Mouse (Mus musculus) adrenal gland, postnatal 4 days (tissue): ENCODE measurements around the gene Treml1. TPM values are rescaled to one million over a fixed set of nuclear protein-coding genes. Genes with fewer than 3 reads are reported as not detected.
A peak's percentile ranks its signal among the peaks of the same experiment; 100 is the strongest.
"Not testable (repeated sequence)": the region's sequence is repeated elsewhere in the genome, so short reads cannot be mapped to it uniquely, and the experiment has no call there.

Experiments
- DNase-seq, 2 experiments: peaks; one replicate each; pipeline ENCODE4 v3.0.0; 2021 to 2022; ENCODE audit warnings: low spot score in 2 of 2, mixed read lengths in 2 of 2
- long read RNA-seq, 2 experiments: library from polyadenylated mRNA; stranded (forward); transcript quantifications; one replicate each; pipeline ENCODE4 v2.0.0; 2021
- total RNA-seq, 2 experiments: library from RNA; stranded (reverse); gene quantifications; 2 replicates each; pipeline ENCODE4 v1.2.3; 2021

Gene Treml1
- total RNA-seq: 1 to 10 TPM in 1 of 2 experiments, under 1 TPM in 1; 0.62 to 1.7 TPM
- long read RNA-seq, experiment 1, partial matches to known transcripts: 0 of 1 reads
- long read RNA-seq, experiment 1, other reads (novel, unspliced or antisense): 0 of 1 reads
- long read RNA-seq, experiment 2: 0 reads

DNA sequence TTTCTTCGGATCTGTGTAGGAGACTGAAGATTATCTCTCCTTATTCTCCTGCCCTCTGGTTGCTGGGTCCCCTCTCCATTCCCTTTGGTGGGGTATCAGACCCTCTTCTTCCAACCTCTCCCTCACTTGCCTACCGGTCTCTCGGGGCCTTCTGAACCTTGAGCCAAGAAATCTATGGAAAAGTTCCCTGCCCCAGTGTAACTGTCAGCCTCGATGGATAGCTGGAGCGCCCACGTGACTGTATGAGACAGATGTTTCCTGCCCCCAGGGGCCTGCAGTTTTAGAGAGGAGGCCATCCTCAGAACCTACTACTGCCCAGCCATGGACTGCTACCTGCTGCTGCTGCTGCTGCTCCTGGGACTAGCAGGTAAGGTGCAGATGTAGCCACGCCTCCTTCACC, at the start of gene Treml1:
Treml1 (plus strand) TSS at position 301 of the 400 bp plus-strand sequence.
- DNase-seq: no peak

DNA sequence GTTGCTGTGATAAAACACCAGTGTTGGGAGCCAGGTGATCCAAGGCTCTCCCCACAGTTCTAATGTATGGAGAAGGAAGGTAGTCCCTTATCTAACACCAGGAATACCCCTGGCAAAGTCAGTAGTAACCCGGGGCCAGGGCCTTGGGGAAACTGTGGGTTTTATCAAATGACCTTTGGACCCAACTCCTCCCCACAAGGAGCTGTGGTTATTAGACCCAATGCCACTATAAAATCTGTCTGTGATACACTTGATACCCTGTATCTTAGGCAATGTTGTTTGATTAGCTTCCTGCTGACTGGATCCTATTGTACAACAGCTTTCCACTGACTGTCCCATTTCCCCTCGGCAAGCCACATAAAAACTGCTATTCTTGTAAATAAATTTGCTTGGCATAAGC, 47.6 kb upstream of the Treml1 start:
- DNase-seq: no peak

DNA sequence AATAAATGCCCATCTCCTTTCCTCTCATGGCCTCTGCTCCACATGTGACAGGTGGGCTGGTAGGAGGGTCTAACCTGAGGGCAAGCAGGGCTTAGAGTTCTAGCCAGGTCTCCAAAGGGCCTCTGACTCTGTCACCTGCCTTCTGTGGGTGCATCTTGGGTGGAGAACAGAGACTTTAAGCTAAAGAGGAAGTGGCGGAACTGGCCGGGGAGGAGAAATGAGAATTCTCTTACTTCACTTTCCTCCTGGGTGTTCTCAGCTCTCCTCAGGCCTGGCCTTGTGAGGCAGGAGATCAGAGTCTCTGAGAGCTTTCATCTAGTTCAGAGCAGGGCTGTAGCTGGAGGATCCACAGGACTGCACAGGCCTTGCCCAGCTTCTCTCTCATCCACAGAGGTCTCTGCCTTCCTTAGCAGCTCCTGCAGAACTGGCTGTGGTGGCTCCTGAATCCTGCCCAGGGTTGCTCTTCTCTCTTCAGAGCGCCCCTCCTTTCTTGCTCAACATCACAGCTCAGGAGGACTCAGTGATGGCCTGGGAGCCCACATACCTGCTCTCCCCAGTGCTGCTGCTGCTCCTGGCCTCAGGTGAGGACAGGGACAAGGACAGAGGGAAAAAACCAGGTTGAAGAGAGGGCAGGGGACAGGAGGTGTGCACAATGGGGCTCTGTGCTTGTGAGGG, 43.7 kb upstream of the Treml1 start, which contains the start of gene B430306N03Rik:
B430306N03Rik (plus strand) TSS at position 237 of the 675 bp plus-strand sequence.
- DNase-seq: not testable (repeated sequence)

DNA sequence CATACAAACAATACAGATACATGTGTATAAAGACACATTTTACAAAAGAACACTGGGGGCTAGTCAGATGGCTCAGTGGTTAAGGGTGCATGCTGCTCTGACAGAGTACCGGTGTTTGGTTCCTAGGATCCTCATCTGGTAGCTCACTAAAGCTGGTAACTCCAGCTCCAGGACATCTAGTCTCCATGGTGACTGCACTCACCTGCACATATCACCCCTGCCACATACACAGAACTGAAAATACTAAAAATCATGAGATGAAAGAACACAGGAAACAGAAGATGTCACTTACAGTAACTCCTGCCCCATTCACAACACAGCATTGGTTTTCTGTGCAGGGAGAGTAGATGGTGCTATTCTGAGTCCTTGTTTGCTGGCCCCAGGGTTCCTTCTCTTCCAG, 41.0 kb upstream of the Treml1 start:
- DNase-seq: no peak

DNA sequence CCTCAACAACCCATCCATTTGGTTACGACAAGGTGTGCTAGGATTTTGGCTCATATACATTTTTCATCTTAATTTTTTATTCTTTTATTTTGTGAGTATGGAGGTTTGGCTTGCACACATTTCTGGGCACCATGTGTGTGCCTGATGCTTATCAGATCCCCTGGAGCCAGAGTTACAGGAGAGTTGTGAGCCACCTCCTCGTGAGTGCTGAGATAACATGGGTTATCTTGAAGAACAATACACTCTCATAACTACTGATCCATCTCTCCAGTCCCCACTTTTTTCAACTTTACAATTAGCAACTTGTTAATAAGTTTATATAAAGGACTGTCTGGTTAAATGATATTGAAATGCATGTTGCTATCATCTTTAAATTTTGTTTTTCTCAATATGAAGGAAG, 38.4 kb upstream of the Treml1 start:
- DNase-seq: no peak

DNA sequence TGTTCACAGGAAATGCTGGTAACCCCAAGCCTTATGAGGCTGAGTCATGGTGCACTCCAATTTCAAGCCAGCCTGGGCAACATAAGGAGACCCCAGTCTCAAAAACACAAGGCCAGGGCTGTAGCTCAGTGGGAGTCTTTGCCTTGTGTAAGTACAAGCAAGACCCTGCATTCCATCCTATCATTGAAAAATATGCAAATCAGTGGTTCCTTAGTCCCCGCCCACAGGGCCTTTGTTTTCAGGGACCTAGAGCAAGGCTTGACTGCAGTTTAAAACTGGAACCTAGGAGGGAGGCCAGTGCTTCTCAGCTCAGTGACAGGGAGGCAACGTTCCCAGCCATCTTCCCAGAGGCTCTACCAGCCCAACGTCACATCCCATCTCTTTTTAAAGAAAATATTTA, 36.5 kb upstream of the Treml1 start:
- DNase-seq: no peak

DNA sequence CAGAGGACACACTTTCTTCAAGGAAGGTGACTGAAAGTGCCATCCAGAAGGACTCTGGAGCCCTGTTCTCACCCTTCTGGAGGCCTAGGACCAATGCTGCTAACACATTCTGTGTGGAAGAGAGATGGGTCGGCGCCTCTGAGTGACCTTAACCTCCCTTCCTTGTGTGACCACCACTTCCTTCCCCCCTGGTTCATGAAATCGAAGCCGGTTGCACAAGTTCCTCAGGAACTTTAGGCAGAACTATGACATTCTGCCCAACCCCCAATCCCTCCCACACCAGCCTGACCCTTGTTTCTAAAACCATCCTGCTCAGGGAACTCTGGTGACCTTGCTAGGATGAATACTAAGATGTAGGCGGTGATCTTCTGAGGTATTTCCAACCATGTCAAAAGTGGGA, 35.5 kb upstream of the Treml1 start:
- no peak for DNase-seq

DNA sequence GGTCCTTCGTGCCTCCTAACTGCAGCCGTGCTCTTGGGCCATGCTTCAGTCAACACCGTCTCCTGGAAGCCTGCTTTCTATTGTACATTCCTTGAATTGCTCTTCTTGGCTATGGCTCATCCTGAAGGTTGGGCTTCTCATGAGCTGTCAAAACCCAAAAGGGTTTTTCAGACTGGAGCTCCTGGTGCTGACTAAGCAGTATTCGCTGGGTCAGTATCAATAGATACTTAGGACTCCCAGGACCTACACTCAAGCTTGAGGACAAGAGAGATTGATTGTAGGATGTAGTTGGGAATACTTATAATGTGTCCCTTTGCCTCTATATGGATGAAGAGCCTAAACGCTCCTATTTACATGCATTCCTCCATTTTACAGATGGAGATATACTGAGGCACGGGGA, 34.6 kb upstream of the Treml1 start:
- DNase-seq: no peak

DNA sequence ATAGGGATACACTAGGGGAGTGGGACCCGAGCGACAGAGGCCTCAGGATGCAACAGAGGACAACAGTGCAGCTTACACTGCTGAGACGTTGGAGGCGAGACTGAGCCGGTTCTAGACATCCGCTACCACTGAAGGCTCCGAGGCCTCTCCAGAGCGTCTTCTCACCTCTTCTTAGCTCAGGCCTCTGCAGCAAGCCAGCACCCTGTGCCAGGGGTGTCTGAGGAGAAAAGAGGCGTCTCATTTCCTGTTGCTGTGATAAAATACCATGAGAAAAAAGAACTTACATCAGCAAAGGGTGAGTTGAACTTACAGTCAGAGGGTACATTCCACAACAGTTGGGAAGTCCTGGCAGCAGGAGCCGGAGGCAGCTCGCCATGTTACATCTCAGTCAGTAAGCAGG, 34.1 kb upstream of the Treml1 start:
- no peak for DNase-seq

DNA sequence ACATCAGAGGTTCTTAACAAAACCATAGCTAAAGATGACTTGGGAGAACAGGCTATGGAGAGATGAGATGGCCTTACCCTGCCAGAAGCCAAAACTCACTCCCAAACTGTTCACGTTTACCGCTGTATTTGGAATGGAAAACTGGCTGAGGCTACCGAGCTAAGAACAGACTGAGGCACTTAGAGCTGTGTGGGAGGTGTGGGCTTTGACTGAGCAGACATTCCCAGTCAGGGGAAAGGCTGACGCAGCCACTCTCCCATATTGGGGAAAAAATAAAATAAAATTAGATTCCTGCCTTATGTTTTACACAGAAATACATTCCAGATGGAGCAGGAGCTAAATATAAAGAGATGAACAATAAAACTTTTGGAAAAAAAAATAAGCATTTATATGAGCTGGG, 33.1 kb upstream of the Treml1 start:
- no peak for DNase-seq

DNA sequence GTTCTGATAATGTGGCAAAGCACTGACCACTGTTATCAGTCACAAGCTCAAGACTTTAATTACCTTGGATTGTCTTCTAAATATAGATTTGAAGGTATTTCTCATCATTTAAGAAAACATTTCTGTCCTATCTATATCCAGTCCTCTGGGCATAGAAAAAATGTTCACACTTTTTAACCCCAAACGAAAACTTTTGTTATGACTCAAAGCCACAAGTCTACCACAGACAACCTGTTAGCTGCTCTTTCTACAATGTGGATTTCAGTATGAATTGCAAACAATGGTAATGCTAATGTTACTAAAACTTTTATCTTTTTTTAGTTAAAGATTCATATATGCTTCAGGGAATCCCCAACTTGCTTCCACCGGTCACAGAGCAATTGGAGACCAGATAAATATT, 27.2 kb upstream of the Treml1 start:
- DNase-seq: no peak

DNA sequence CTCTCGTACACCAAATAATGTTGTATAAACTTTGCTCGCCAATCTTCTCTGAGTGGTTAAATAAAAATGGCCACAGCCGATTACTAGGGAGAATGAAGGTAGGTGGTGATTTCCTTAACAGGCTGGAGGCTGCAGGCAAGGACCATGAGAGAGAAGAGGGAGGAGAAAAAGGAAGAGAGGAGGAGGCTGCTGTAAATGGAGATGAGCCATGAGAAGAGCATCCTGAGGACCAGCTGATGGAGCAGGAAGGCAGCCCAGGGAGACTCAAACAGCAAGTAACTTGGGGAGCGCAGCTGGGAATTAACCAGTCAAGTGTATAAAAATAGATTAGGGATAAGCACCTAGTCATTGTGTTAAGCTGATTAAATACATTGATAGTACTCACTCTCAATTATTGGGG, 25.5 kb upstream of the Treml1 start:
- DNase-seq: no peak

DNA sequence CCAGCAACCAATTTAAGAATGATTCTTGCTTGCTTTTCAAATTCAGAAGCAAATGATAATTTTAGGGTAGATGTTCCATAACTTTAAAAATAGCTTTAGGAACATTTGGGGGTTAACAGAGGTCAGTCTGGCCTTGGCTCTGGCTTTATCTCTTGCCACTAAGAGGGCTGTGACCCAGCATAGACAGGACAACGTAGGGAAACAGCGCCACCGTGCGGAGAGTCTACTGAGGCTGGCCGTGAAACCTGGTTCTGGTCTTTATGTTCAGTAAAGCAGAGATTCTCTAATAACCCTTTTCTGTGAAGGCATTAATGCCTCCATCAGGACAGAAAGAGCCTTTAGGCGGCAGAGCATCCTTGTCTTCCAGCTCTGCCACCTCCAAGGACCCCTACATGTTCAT, 22.9 kb upstream of the Treml1 start:
- peak; percentile 54 to 77 for DNase-seq

DNA sequence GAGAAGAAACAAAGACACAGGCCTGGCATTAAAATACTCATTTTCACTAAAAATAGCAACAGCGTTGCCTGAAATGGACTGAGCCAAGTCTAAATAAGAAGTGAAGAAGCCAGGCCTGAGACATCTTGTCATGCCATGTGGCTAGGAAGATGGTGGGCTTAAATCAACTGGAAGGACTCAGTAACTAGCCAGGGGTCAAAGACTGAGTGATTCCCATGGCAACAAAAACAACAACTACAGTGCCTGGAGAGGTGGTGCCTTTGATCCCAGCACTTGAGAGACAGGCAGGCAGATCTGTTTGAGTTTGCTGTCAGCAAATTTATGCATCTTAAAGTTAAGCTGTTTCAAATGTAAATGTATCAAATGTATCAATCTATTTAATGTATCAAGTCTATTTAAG, 19.4 kb upstream of the Treml1 start:
- no peak for DNase-seq

DNA sequence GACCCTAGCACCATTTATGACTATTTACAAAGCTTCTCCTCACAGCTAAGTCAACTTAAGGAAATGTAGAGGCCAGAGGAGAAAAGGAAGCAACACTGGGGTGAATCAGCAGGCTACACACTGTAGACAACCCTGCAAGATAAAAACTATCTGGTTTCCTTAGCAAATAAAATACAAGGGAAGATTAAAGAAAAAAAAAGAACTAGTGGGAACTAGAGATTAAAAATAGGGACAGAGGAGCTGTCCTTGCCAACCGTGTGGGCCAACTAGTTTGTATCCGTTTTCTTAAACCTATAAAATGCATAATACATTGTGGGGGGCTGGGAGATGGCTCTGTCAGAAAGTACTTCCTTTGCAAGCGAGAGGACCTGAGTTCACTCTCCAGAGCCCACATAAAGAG, 17.8 kb upstream of the Treml1 start:
- DNase-seq: no peak

DNA sequence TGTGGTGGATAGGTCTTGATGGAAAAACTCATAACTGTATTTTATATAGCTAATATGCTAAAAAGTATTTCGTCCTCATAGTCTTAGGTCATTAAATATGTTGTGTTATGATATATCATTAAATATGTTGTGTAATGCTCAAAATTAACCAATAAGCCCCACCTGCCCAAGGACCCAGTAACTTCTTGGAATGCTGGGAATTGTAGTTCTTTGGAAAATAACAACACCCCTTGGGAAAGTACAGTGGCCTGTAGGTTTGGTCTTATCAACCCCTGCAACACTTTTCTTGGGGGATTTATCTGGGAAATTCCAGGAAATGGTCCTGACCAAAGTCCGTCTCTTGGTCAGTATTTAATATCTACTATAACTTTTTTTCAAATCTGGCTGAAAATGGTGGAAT, 16.7 kb upstream of the Treml1 start:
- no peak for DNase-seq

DNA sequence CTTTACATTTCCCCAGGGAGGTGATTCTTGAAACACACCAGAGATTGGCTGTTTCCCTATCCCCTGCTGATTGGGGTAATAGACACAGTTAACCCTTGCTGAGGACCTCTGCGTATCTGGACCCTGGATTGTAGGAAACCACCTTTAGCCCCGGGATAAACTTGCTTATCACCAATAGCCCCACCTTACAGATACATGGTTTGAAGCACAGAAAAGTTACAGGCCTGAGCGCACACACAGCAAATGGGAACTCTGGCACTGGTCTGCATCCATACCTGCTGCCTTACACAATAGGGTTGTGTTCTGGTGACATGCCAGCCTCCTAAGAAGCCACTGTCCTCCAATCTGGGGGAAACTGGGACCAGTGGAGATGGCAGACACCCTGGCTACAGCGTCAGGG, 13.9 kb upstream of the Treml1 start:
- no peak for DNase-seq

DNA sequence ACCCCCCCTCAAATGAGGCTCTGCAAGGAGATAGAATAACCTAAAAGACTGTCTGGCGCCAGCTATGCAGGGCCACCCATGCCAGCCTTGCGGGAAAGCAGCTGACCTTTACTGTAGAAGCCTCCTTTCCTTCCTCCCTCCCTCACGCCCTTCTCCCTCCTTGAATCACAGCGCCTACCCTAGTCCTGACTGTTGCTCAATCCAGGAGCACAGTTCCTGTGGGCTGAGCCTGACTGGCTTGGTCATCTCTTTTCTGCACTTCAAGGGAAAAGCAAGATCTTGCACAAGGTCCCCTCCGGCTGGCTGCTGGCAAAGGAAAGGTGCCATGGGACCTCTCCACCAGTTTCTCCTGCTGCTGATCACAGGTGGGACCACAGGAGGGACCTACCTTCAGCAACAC, 13.5 kb upstream of the Treml1 start, which contains the start of gene Trem2:
Trem2 (plus strand) TSS at position 171 of the 400 bp plus-strand sequence.
- DNase-seq: no peak

DNA sequence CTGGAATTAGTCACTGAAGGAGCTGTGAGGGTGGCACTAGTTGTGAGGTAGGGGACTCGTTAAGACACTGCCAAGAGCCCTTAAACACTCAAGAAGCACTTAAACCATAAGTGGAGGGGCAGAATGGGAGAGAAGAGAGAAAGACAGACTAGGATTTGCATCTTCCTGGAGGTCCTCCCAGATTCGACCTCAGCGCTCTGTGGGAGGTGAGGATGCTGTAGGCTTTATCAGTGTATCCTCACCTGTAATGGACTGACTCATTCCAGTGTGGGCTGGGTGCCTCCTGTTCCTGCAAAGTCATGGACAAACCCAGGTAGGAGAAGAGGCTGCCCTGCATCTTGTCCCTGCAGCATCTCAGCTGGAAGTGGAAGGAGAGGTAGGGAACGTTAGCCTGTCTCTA, 12.9 kb upstream of the Treml1 start:
- DNase-seq: no peak

DNA sequence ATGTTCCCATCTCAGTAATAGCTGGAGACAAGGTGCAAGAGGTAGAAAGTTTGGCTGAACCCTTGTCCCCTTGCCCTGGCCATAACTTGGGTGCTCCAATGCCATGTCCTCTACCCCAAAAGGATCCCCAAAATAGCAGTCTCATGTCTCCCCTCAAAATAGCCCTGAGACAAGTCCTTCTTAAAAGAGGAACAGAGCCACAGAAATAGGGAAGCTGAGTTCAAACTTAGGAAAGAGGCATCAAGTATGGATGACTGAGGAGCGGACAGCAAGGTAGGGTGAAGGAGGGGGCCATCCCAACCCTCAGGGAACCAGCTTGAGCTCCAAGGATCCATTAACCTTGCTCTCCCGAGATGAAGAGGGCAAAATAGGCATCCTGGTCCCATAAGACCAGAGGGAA, 12.4 kb upstream of the Treml1 start:
- DNase-seq: no peak

DNA sequence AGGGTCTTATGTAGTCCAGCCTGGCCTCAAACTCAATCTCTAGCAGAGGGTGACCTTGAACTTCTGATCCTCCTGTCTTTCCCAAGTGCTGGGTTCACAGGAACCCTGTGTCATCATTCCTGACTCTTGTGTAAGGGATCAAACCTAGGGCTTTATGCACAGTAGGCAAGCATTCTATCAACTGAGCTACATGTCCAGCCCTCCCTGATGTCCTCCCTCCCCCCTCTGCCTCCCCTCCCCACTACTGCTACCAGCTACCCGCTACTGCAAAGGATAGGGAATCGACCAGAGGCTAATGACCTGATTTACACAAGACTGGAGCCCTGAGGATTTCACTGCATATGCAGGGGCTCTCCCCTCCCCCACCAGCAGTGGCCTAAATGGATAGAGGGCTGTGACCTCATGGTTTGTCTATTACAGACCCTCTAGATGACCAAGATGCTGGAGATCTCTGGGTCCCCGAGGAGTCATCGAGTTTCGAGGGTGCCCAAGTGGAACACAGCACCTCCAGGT, 9.0 kb upstream of the Treml1 start:
- DNase-seq: no peak

DNA sequence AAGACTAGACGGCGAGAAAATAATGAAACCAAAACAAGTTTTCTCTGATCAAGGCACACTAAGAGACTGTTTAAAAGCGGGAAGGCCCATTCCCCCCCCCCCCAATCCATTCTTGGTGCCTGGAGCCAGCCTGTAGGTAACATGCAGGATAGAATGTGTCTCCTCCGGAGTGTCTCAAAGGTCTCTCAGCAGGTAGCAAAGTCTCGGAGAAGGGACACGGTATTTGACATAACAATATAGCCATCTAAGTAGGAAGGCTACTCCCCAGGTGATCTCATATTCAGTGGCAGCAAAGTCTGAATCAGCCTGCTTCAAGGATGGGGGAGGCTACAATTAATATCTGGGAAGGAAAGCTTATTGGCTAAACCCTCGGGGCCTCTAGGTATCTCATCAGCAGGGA, 6.7 kb upstream of the Treml1 start:
- DNase-seq: not testable (repeated sequence)

DNA sequence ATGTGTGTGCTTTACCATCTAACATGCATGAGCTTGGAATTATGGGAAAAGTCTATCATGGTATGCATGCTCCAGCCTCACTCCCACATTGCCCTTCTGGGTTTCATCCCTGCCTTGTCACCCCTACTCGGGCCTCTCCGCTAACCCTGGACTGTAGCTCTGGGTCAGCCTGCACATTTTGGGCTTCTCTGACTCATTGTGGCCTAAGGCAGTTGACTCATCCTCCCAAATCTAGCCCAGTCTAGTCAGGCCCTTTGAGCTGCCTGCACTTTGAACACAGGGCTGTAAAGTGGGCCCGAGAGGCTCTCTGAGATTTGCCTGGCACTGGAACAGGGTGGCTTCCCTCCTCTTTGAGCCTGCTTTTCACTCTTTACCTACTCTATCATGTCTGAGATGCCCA, 3.9 kb upstream of the Treml1 start:
- no peak for DNase-seq
